Mouse (Mus musculus) 3134 (cell line): ENCODE measurements around the gene Dusp6.
A peak's percentile ranks its signal among the peaks of the same experiment; 100 is the strongest.

Source experiments
- DNase-seq: peaks from one replicate; pipeline ENCODE4 v3.0.0-alpha.2; 2011; ENCODE audit warnings: low spot score; ENCODE audit not compliant: insufficient read length; ENCODE audit errors: extremely low read depth

Gene Dusp6

GRCm38 (mm10) chr10:99244655-99245260 lies 18.3 kb upstream of the Dusp6 start:
- DNase-seq, result no peak

GRCm38 (mm10) chr10:99246797-99247508 lies 16.1 kb upstream of the Dusp6 start:
- no peak for DNase-seq

- DNase-seq, result no peak
These were observed 12.2 kb upstream of the Dusp6 start for GRCm38 (mm10) chr10:99250874-99251281.

GRCm38 (mm10) chr10:99253412-99253811 lies 9.6 kb upstream of the Dusp6 start:
- no peak for DNase-seq

GRCm38 (mm10) chr10:99255830-99256570 lies 7.0 kb upstream of the Dusp6 start:
- DNase-seq, result no peak

GRCm38 (mm10) chr10:99257531-99257930 lies 5.5 kb upstream of the Dusp6 start:
- DNase-seq, result no peak

GRCm38 (mm10) chr10:99259840-99260239 lies 3.2 kb upstream of the Dusp6 start:
- no peak for DNase-seq

- no peak for DNase-seq
These were observed 1.8 kb upstream of the Dusp6 start for GRCm38 (mm10) chr10:99261151-99261635.

- DNase-seq, result peak; percentile 93
These were observed 1.3 kb upstream of the Dusp6 start for GRCm38 (mm10) chr10:99261636-99262318.

GRCm38 (mm10) chr10:99262319-99262866 lies 638 bp upstream of the Dusp6 start:
- DNase-seq, result no peak

GRCm38 (mm10) chr10:99263419-99264221 lies 589 bp downstream of the Dusp6 start:
- peak; percentile 80 for DNase-seq

GRCm38 (mm10) chr10:99264301-99265010 lies 1.4 kb downstream of the Dusp6 start:
- DNase-seq, result peak; percentile 61

- DNase-seq, result no peak
These were observed 2.1 kb downstream of the Dusp6 start for GRCm38 (mm10) chr10:99265011-99265694.

GRCm38 (mm10) chr10:99266025-99266424 lies 3.0 kb downstream of the Dusp6 start:
- DNase-seq, result no peak

- no peak for DNase-seq
These were observed 4.6 kb downstream of the Dusp6 start for GRCm38 (mm10) chr10:99267621-99268020.

GRCm38 (mm10) chr10:99268421-99269300 lies 5.6 kb downstream of the Dusp6 start:
- DNase-seq, result no peak

GRCm38 (mm10) chr10:99269301-99269701 lies 6.3 kb downstream of the Dusp6 start:
- no peak for DNase-seq

GRCm38 (mm10) chr10:99269704-99270103 lies 6.7 kb downstream of the Dusp6 start:
- no peak for DNase-seq
